Mouse (Mus musculus) liver, postnatal 0 days (tissue): Measurements from ENCODE around the gene Castor1. TPM values are rescaled to one million over a fixed set of nuclear protein-coding genes. Genes with fewer than 3 reads are reported as not detected.

Source experiments
- ATAC-seq: fragments of 200-750 bp; cut with Nextera tagmentation; 2 replicates; pipeline ENCODE4 v1.8.0; 2017; ENCODE audit warnings: mild to moderate bottlenecking, moderate library complexity
- DNase-seq: peaks from one replicate; pipeline ENCODE4 v3.0.0-alpha.2; 2016
- H3K27ac ChIP-seq: fragments of 300-500 bp; sonication (generic); 2 replicates; pipeline ENCODE4 v1.5.1; 2014; ENCODE audit warnings: antibody characterized with exemption, moderate library complexity, mild to moderate bottlenecking, low read depth
- H3K27me3 ChIP-seq: fragments of 300-500 bp; sonication (generic); 2 replicates; pipeline ENCODE4 v1.6.1; 2014; ENCODE audit warnings: low read length, control low read depth, mixed read lengths; ENCODE audit not compliant: insufficient read depth
- H3K36me3 ChIP-seq: fragments of 300-500 bp; sonication (generic); replicated peaks from 2 replicates; pipeline ENCODE4 v1.6.1; 2014; ENCODE audit warnings: mild to moderate bottlenecking, control low read depth, low read length, moderate library complexity, mixed read lengths; ENCODE audit not compliant: insufficient read depth
- H3K4me1 ChIP-seq: fragments of 300-500 bp; sonication (generic); 2 replicates; pipeline ENCODE4 v1.6.1; 2014; ENCODE audit warnings: antibody characterized with exemption, mild to moderate bottlenecking, control low read depth; ENCODE audit not compliant: insufficient read depth
- H3K4me2 ChIP-seq: fragments of 300-500 bp; sonication (generic); 2 replicates; pipeline ENCODE4 v1.6.1; 2014; ENCODE audit warnings: low read depth, mild to moderate bottlenecking, low read length, moderate library complexity, mixed read lengths
- H3K4me3 ChIP-seq: fragments of 300-500 bp; sonication (generic); 2 replicates; pipeline ENCODE4 v1.5.1; 2014; ENCODE audit warnings: low read depth, low read length
- H3K9ac ChIP-seq: fragments of 300-500 bp; sonication (generic); replicated peaks from 2 replicates; pipeline ENCODE4 v1.6.1; 2014; ENCODE audit warnings: mild to moderate bottlenecking, moderate library complexity
- H3K9me3 ChIP-seq: fragments of 300-500 bp; sonication (generic); 2 replicates; pipeline ENCODE4 v1.6.1; 2016; ENCODE audit warnings: mild to moderate bottlenecking, control low read depth, low read length, mixed read lengths
- CTCF ChIP-seq: sonication (generic); IDR thresholded peaks from 2 replicates; pipeline ENCODE4 v1.5.1; 2016; ENCODE audit warnings: antibody characterized with exemption, low read depth
- EP300 ChIP-seq: IDR thresholded peaks from 2 replicates; pipeline ENCODE4 v1.6.1; 2016; ENCODE audit warnings: antibody characterized with exemption, low read depth, mild to moderate bottlenecking
- WGBS: fragments of 180-500 bp; shearing (Covaris S2); extraction: QIAGEN DNeasy Blood & Tissue Kit; methylation state at CpG from one replicate; pipeline ENCODE4 v1.1.7; 2014; ENCODE audit not compliant: insufficient replicate concordance; 5-methylcytosine and 5-hydroxymethylcytosine counted together
- polyA plus RNA-seq: library from polyadenylated mRNA; unstranded; fragments of >200 nt; fragmentation: Nextera tagmentation; extraction: Ambion mirVana; gene quantifications from 2 replicates; pipeline ENCODE4 v1.2.1, GENCODE M21; 2015

Castor1 gene
- polyA plus RNA-seq, 1 experiment from 2014 or later, result 2.0 TPM

DNA sequence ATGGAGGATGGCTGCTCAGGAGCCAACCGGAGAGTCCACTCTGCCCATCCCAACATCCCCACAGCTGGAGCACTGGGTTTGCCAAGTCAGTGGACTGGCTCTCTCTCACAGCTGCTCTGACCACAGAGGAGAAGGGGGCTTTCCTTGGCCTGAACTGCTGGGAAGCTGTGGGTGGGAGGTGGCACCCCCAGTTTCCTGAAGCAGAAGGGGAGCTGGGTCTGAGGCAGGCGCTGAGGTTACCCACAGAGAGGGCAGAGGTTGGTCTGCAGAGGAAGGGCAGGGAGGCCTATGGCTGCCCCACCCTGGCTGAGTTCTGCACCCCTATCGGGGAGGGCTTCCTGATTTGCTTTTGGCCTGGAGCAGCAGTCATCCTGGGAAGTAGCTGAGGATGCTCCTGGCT is 33.4 kb downstream of the Castor1 start:
- no peak overlapping the region for H3K4me2 ChIP-seq
- H3K27me3 ChIP-seq, result no peaks in the 10 kb centered on the region
- no peaks in the 10 kb centered on the region for H3K36me3 ChIP-seq
- H3K9me3 ChIP-seq, result no peaks in the 10 kb centered on the region
- no peak overlapping the region for H3K9ac ChIP-seq
- no peak overlapping the region for H3K4me3 ChIP-seq
- TF ChIP-seq CTCF (no peak), EP300 (no peak)
- 49% methylated on average over 3 of the region's 3 CpGs for WGBS
- peaks cover 11% of the 10 kb centered on the region; the same call in 1 of the 2 replicates for H3K4me1 ChIP-seq
- DNase-seq, result no peak
- ATAC-seq, result no peak
- no peak overlapping the region for H3K27ac ChIP-seq

DNA sequence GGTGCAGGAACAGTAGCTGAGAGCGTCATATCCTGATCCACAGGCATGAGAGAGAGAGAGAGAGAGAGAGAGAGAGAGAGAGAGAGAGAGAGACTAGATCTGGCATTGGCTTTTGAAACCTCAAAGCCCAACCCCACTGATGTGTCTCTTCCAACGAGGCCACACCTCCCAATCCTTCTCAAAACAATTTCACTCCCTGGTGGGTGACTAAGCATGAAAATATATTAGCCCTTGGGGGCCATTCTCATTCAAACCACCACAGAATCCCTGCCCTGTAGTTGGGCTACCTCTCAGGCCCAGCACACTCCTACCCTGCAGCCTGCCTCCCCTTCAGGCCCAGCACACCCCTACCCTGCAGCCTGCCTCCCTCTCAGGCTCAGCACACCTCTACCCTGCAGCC is 34.9 kb downstream of the Castor1 start:
- Histone ChIP-seq H3K4me1 (peaks cover 16% of the 10 kb centered on the region), H3K27ac (no peak overlapping the region), H3K4me3 (no peak overlapping the region), H3K4me2 (no peak overlapping the region), H3K27me3 (no peaks in the 10 kb centered on the region), H3K9me3 (no peaks in the 10 kb centered on the region), H3K36me3 (no peaks in the 10 kb centered on the region), H3K9ac (no peak overlapping the region)
- WGBS, result 75% methylated on average over 2 of the region's 2 CpGs
- TF ChIP-seq CTCF (no peak), EP300 (no peak)
- no peak for DNase-seq
- no peak for ATAC-seq

DNA sequence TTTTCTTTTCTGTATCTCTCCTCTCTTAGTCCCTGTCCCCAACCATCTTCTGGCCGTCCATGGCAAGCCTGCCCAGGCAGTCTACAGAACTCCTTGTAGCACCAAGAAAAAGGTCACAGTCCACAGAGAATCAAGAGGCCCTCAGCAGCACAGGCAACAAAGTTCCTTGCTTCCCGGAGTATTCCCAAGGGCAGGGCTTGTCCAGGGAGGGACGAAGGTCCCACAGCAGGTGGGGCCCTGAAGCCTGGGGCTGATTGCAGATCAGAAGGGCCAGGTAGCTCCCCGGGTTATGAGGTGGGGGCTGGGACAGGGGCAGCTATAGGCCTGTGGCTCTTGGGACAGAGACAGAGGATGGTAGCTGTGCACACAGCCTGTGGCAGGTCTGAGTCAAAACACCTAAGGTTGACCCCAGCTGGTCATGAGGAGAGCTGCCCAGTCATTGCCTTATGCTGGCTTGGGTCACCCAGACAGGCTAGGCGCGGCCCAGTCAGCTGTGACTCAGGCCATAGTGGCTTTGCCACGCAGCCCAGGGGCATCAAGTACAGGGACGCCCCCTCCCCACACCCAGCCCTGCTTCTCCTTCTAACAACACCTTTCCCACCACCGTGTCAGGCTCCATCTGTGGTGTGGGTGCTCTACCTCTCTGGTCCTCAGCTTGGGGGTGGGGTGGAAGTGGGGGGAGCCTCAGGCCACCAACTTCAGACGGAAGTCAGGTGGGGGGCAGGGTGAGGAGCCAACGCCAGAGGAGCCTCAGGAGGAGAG is 39.0 kb downstream of the Castor1 start, which contains the start of gene Lif:
Lif (plus strand) TSS at position 712 of the 762 bp plus-strand sequence.
- H3K4me1 ChIP-seq, result peaks cover 23% of the 10 kb centered on the region
- no peak for DNase-seq
- 0 out of 2 replicates have a peak, but pooled peaks have one; percentile 8 for ATAC-seq
- no peak within 1 kb of the TSS for H3K4me2 ChIP-seq
- H3K4me3 ChIP-seq, result no peak within 1 kb of the TSS
- TF ChIP-seq EP300, result no peak
- TF ChIP-seq CTCF, result no peak
- no peaks in the 10 kb centered on the region for H3K9me3 ChIP-seq
- H3K27me3 ChIP-seq, result no peaks in the 10 kb centered on the region
- no peak within 1 kb of the TSS for H3K9ac ChIP-seq
- 54% methylated on average over 10 of the region's 11 CpGs for WGBS
- H3K36me3 ChIP-seq, result no peaks in the 10 kb centered on the region
- H3K27ac ChIP-seq, result peak within 1 kb of the TSS; percentile 22; the same call in 1 of the 2 replicates

DNA sequence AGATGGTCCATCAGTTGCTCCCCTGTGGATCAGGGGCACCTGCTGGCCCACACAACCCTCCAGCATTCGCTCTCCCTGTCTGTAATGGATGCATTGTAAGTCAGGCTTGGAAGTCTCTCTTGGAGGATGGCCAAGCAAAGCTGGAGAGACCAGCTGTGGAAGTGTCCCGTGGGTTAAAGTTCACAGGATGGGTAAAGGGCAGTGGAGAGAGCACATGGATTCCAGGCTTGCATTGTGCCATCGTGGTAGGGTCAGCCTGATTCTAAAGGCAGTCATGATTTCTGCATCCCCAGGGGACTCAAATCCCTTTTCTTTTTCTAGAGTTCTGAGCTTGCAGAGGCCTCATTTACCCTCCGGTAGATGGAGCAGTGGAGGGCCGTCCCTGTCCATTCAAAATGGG is 39.7 kb downstream of the Castor1 start:
- ATAC-seq (peak; percentile 62), DNase-seq (no peak)
- TF ChIP-seq CTCF, result no peak
- TF ChIP-seq EP300, result no peak
- H3K9me3 ChIP-seq, result no peaks in the 10 kb centered on the region
- H3K4me2 ChIP-seq, result no peak overlapping the region
- no peak overlapping the region for H3K9ac ChIP-seq
- H3K27me3 ChIP-seq, result no peaks in the 10 kb centered on the region
- 0 out of 2 replicates have a peak overlapping the region, but pooled peaks have one; percentile 16 for H3K27ac ChIP-seq
- H3K36me3 ChIP-seq, result no peaks in the 10 kb centered on the region
- H3K4me3 ChIP-seq, result no peak overlapping the region
- peaks cover 23% of the 10 kb centered on the region for H3K4me1 ChIP-seq
- WGBS, result 53% methylated on average over 5 of the region's 5 CpGs

DNA sequence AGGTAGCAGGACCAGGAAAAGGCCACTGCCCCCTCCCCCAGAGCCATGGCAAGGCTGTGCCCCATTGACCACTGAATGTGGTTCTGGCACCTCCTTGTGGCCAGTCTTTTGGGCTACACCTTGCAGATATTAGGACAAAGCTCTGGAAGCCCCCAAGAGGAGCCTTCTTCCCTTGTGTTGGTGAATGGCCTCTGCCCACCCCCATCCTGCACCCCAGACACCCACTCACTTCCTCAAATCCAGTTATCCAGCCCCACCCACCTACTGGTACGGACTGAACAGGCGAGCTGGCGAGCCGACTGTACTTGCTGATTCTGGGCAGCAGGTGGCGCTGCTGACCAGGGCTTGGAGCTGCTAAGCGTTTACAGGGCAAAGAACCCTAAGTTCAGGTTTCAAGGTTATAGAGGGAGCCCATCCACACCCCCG is 40.6 kb downstream of the Castor1 start:
- TF ChIP-seq CTCF (peak; percentile 97), EP300 (no peak)
- Histone ChIP-seq H3K4me3 (0 out of 2 replicates have a peak overlapping the region, but pooled peaks have one; percentile 17), H3K27me3 (no peaks in the 10 kb centered on the region), H3K4me2 (peak overlapping the region; percentile 70), H3K36me3 (no peaks in the 10 kb centered on the region), H3K4me1 (peaks cover 26% of the 10 kb centered on the region), H3K9ac (0 out of 2 replicates have a peak overlapping the region, but pooled peaks have one; percentile 30), H3K27ac (no peak overlapping the region), H3K9me3 (no peaks in the 10 kb centered on the region)
- ATAC-seq (peak; percentile 73), DNase-seq (peak; percentile 89)
- WGBS, result under 1% methylated on average over 7 of the region's 7 CpGs

DNA sequence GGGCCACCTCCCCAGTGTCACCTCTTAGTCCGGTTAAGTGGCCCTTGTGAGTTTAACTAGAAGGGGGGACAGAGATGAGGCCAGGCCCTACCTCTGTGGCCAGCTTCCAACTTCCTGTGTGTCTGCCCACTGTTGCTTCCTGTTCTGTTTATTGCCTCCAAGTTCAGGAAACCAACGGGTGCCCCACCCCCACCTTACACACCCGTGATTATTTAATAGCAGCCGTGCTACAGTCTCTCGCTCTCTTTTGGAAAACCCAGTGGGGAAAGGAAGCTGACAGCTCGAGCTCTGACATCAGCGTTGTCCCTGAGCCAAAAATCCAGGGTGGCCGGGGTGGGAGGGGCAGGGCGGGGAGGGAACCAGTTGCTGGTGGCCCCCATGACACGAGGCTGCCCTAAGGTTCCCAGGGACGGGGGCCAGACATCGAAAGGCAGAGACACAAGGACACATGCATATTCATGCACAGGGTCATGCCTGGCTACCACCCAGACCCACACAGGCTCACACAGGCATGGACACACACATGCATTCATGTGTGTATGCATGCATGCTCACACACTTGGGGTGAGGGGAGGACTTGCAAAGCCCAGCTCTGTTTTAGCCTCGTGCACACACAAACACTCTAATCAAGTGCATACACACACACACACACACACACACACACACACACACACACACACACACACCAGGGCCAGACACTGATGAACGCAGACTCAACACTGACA is 42.6 kb downstream of the Castor1 start:
- no peak for DNase-seq
- no peak for TF ChIP-seq CTCF
- no peak for TF ChIP-seq EP300
- peak overlapping the region; percentile 51 for H3K4me2 ChIP-seq
- H3K27me3 ChIP-seq, result peaks cover 9% of the 10 kb centered on the region
- H3K4me1 ChIP-seq, result peaks cover 26% of the 10 kb centered on the region
- H3K27ac ChIP-seq, result 0 out of 2 replicates have a peak overlapping the region, but pooled peaks have one; percentile 8
- no peaks in the 10 kb centered on the region for H3K36me3 ChIP-seq
- WGBS, result 24% methylated on average over 14 of the region's 14 CpGs
- H3K9ac ChIP-seq, result no peak overlapping the region
- no peaks in the 10 kb centered on the region for H3K9me3 ChIP-seq
- no peak for ATAC-seq
- no peak overlapping the region for H3K4me3 ChIP-seq
